Mouse (Mus musculus) liver, embryonic 16.5 days (tissue): ENCODE results near the gene Cybrd1. TPM values are rescaled to one million over a fixed set of nuclear protein-coding genes. Genes with fewer than 3 reads are reported as not detected.

ENCODE experiments used
- ATAC-seq: fragments of 200-750 bp; cut with Nextera tagmentation; 2 replicates; pipeline ENCODE4 v1.8.0; 2017; ENCODE audit warnings: low read depth, mild to moderate bottlenecking, moderate number of reproducible peaks, moderate library complexity
- H3K27ac ChIP-seq: fragments of 300-500 bp; sonication (generic); 2 replicates; pipeline ENCODE4 v1.5.1; 2014; ENCODE audit warnings: mild to moderate bottlenecking, low read length
- H3K27me3 ChIP-seq: fragments of 300-500 bp; sonication (generic); 2 replicates; pipeline ENCODE4 v1.6.1; 2014; ENCODE audit warnings: low read depth, low read length, mixed read lengths; ENCODE audit not compliant: control insufficient read depth, insufficient read depth
- H3K36me3 ChIP-seq: fragments of 300-500 bp; sonication (generic); 2 replicates; pipeline ENCODE4 v1.6.1; 2014; ENCODE audit warnings: mild to moderate bottlenecking; ENCODE audit not compliant: control insufficient read depth, insufficient read depth
- H3K4me1 ChIP-seq: fragments of 300-500 bp; sonication (generic); 2 replicates; pipeline ENCODE4 v1.6.1; 2014; ENCODE audit warnings: low read depth, low read length, mixed read lengths; ENCODE audit not compliant: control insufficient read depth
- H3K4me2 ChIP-seq: fragments of 300-500 bp; sonication (generic); 2 replicates; pipeline ENCODE4 v1.6.1; 2014; ENCODE audit warnings: low read depth, low read length, mixed read lengths
- H3K4me3 ChIP-seq: fragments of 300-500 bp; sonication (generic); 2 replicates; pipeline ENCODE4 v1.5.1; 2014; ENCODE audit warnings: low read depth, mild to moderate bottlenecking, low read length
- H3K9ac ChIP-seq: fragments of 300-500 bp; sonication (generic); 2 replicates; pipeline ENCODE4 v1.6.1; 2014; ENCODE audit warnings: low read depth, low read length
- H3K9me3 ChIP-seq: fragments of 300-500 bp; sonication (generic); replicated peaks from 2 replicates; pipeline ENCODE4 v1.6.1; 2016; ENCODE audit warnings: low read length; ENCODE audit not compliant: control insufficient read depth
- WGBS: fragments of 180-500 bp; shearing (Covaris S2); extraction: QIAGEN DNeasy Blood & Tissue Kit; methylation state at CpG from one replicate; pipeline ENCODE4 v1.1.7; 2014; ENCODE audit not compliant: insufficient replicate concordance; 5-methylcytosine and 5-hydroxymethylcytosine counted together
- polyA plus RNA-seq: library from polyadenylated mRNA; unstranded; fragments of >200 nt; fragmentation: Nextera tagmentation; extraction: Ambion mirVana; gene quantifications from 2 replicates; pipeline ENCODE4 v1.2.1, GENCODE M21; 2015

Gene Cybrd1
- polyA plus RNA-seq = 1.5 and 1.7 TPM in 2 replicates

- WGBS = 2% methylated on average over 60 of the region's 60 CpGs
- peaks cover 30% of the 10 kb centered on the region for H3K27me3 ChIP-seq
- ATAC-seq = peak; percentile 27; the same call in 1 of the 2 replicates
Measured at GRCm38 (mm10) chr2:71117797-71118708, at the start of gene Cybrd1. Gene Cybrd1 (plus strand): TSS chr2:71117923.

GRCm38 (mm10) chr2:71071601-71072000, 46.1 kb upstream of the Cybrd1 start:
- 87% methylated on average over 4 of the region's 4 CpGs for WGBS

More at GRCm38 (mm10) chr2:71117797-71118708, at the start of gene Cybrd1:
- H3K36me3 ChIP-seq = no peaks in the 10 kb centered on the region
- peak within 1 kb of the TSS; percentile 57 for H3K4me3 ChIP-seq
- peaks cover 6% of the 10 kb centered on the region; the same call in 1 of the 2 replicates for H3K4me1 ChIP-seq
- H3K4me2 ChIP-seq = peak within 1 kb of the TSS; percentile 63
- H3K9ac ChIP-seq = peak within 1 kb of the TSS; percentile 40
- H3K27ac ChIP-seq = no peak within 1 kb of the TSS
- H3K9me3 ChIP-seq = no peaks in the 10 kb centered on the region

GRCm38 (mm10) chr2:71073330-71073729, 44.4 kb upstream of the Cybrd1 start:
- Histone ChIP-seq H3K4me3 (no peak overlapping the region), H3K36me3 (peaks cover 2% of the 10 kb centered on the region; the same call in 1 of the 2 replicates), H3K27ac (peak overlapping the region; percentile 44; the same call in 1 of the 2 replicates), H3K4me1 (peaks cover 12% of the 10 kb centered on the region), H3K27me3 (no peaks in the 10 kb centered on the region), H3K4me2 (no peak overlapping the region), H3K9me3 (no peaks in the 10 kb centered on the region), H3K9ac (no peak overlapping the region)
- WGBS = 37% methylated on average over 3 of the region's 3 CpGs
- ATAC-seq = peak; percentile 47; the same call in 1 of the 2 replicates

More at GRCm38 (mm10) chr2:71071601-71072000, 46.1 kb upstream of the Cybrd1 start:
- Histone ChIP-seq H3K9ac (no peak overlapping the region), H3K27ac (no peak overlapping the region), H3K27me3 (no peaks in the 10 kb centered on the region), H3K9me3 (no peaks in the 10 kb centered on the region), H3K4me3 (no peak overlapping the region), H3K4me2 (no peak overlapping the region), H3K36me3 (no peaks in the 10 kb centered on the region), H3K4me1 (peaks cover 12% of the 10 kb centered on the region)
- ATAC-seq = no peak

- Histone ChIP-seq H3K36me3 (peaks cover 2% of the 10 kb centered on the region; the same call in 1 of the 2 replicates), H3K4me2 (no peak overlapping the region), H3K4me1 (peaks cover 12% of the 10 kb centered on the region), H3K9ac (no peak overlapping the region), H3K4me3 (no peak overlapping the region), H3K27me3 (no peaks in the 10 kb centered on the region), H3K27ac (peak overlapping the region; percentile 14; the same call in 1 of the 2 replicates), H3K9me3 (no peaks in the 10 kb centered on the region)
- peak; percentile 91 for ATAC-seq
- WGBS = 23% methylated on average over 3 of the region's 3 CpGs
Measured at GRCm38 (mm10) chr2:71073828-71074227, 43.9 kb upstream of the Cybrd1 start.

- H3K4me1 ChIP-seq = no peaks in the 10 kb centered on the region
Measured at GRCm38 (mm10) chr2:71082416-71082815, 35.3 kb upstream of the Cybrd1 start.

GRCm38 (mm10) chr2:71083454-71084193, 34.1 kb upstream of the Cybrd1 start:
- peaks cover 4% of the 10 kb centered on the region; the same call in 1 of the 2 replicates for H3K36me3 ChIP-seq
- H3K9ac ChIP-seq = no peak overlapping the region
- no peak overlapping the region for H3K4me3 ChIP-seq
- no peaks in the 10 kb centered on the region for H3K9me3 ChIP-seq
- peak; percentile 95 for ATAC-seq
- peak overlapping the region; percentile 68 for H3K27ac ChIP-seq
- H3K27me3 ChIP-seq = no peaks in the 10 kb centered on the region
- WGBS = 60% methylated on average over 6 of the region's 6 CpGs
- no peaks in the 10 kb centered on the region for H3K4me1 ChIP-seq
- no peak overlapping the region for H3K4me2 ChIP-seq

More at GRCm38 (mm10) chr2:71082416-71082815, 35.3 kb upstream of the Cybrd1 start:
- Histone ChIP-seq H3K4me3 (no peak overlapping the region), H3K27ac (no peak overlapping the region), H3K9me3 (no peaks in the 10 kb centered on the region), H3K36me3 (peaks cover 6% of the 10 kb centered on the region), H3K4me2 (no peak overlapping the region), H3K9ac (no peak overlapping the region), H3K27me3 (no peaks in the 10 kb centered on the region)
- ATAC-seq = no peak
- 80% methylated on average over 7 of the region's 7 CpGs for WGBS

GRCm38 (mm10) chr2:71089766-71090165, 28.0 kb upstream of the Cybrd1 start:
- Histone ChIP-seq H3K27me3 (no peaks in the 10 kb centered on the region), H3K9me3 (no peaks in the 10 kb centered on the region), H3K4me2 (no peak overlapping the region), H3K9ac (no peak overlapping the region), H3K4me1 (peaks cover 15% of the 10 kb centered on the region), H3K27ac (no peak overlapping the region), H3K36me3 (peaks cover 14% of the 10 kb centered on the region), H3K4me3 (no peak overlapping the region)
- WGBS = 58% methylated on average over 3 of the region's 3 CpGs
- ATAC-seq = no peak

- H3K4me2 ChIP-seq = no peak overlapping the region
- WGBS = 60% methylated on average over 4 of the region's 4 CpGs
- no peak overlapping the region for H3K4me3 ChIP-seq
- ATAC-seq = peak; percentile 95
- H3K27ac ChIP-seq = peak overlapping the region; percentile 66
- 0 out of 2 replicates have a peak overlapping the region, but pooled peaks have one; percentile 9 for H3K9ac ChIP-seq
- H3K27me3 ChIP-seq = no peaks in the 10 kb centered on the region
- H3K36me3 ChIP-seq = peaks cover 14% of the 10 kb centered on the region
- H3K4me1 ChIP-seq = peaks cover 15% of the 10 kb centered on the region
- H3K9me3 ChIP-seq = no peaks in the 10 kb centered on the region
Measured at GRCm38 (mm10) chr2:71090660-71091445, 26.9 kb upstream of the Cybrd1 start.
